Mouse (Mus musculus) retina, postnatal 7 days (tissue): ENCODE data around the gene Plekhm2.

Source experiments
- DNase-seq: peaks from one replicate; pipeline ENCODE4 v3.0.0-alpha.2; 2012; ENCODE audit warnings: low read depth, low spot score

The Plekhm2 gene

DNA sequence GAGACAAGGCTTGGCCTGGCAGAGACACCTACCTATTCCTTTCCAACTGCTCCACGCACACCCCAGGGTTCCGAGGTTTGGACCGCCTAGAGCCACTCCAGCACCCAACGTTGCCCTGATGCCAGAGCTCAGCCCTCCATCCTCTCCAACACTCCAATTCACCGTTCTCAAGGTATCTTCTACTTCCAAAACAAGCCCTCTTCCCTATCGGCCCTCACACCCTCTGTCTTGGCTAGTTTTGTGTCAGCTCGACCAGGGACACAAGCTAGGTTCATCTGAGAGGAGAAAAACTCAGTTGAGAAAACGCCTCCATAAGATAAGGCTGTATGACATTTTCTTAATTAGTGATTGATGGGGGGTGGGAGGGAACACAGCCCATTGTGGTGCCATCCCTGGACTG is at the start of gene Plekhm2:
Gene Plekhm2, minus strand, starts transcription at position 101 of the 400 bp plus-strand sequence.
- no peak for DNase-seq

DNA sequence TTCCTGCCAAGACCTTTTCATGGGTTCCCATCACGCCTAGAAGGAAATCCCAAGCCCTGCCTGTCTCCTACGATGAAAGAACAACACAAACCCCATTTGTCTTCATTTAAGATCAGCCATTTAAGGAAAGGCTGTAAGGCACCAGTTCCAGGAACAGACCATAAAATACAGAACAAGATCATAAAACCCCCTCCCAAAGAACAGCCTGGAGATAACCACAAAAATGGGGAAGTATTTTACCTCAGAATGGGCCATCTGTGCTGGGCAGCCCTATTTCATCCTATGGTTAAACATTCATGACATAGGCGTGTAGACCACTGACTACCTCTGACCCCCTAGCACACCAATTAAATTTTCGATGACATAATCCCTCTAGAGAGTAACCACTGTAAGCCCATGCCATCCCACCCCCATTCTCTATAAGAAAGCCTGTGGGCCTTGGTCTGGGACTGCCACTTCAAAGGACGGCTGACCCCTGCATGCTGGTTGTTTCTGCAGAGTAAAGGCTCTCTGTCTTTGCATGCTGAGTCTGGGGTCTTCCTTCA is 49.0 kb upstream of the Plekhm2 start:
- DNase-seq: no peak

DNA sequence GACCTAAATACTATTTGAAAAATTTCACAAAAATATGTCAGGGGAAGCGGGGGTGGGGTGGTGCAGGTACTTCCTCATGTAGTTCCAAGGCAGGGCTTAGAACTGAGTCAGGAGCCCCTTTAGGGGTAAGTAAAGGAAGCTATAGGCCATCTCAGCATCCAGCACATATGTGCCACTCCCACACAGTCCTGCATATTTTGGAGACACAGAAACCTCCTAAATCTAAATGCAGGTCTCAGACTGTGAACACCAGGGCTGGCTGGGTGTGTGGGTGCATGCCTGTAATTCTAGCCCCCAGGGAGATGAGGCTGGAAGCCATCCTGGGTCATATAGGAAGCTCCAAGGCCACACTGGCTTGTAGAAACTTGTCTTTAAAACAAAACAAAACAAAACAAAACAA is 46.6 kb upstream of the Plekhm2 start:
- DNase-seq: no peak

DNA sequence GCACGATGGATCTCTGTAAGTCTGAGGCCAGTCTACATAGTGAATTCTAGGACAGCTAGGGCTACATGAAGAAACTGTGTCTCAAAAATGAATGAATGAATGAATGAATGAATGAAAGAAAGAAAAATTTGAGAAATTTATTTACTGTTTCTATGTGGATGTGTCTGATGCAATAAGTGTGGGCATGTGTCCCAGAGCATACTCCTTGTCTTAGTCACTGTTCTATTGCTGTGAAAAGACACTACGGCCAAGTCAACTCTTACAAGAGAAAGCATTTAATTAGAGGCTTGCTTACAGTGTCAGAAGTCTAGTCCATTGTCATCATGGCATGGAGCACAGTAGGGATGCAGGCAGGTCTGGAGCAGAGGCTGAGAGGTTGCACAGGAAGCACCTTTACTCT is 44.3 kb upstream of the Plekhm2 start:
- no peak for DNase-seq

DNA sequence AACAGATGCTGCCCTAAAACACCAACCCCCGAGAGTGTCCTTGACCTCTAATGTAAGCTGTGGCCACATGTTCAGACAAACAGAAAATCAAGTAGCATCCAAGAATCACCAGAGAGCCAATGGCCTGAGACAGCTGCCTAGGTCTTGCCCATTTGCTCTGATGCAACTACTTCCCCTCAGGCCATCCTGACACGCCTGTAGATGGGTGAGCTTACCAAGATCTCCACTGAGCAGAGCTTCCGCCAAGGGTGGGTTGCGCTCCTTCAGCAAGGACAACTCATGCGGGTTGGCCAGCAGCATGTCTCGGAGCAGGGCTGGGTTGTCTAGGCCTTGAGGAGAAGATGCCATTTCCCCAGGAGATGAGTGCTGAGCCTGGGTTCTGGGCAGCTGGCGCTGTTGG is 43.3 kb upstream of the Plekhm2 start:
- DNase-seq: no peak

DNA sequence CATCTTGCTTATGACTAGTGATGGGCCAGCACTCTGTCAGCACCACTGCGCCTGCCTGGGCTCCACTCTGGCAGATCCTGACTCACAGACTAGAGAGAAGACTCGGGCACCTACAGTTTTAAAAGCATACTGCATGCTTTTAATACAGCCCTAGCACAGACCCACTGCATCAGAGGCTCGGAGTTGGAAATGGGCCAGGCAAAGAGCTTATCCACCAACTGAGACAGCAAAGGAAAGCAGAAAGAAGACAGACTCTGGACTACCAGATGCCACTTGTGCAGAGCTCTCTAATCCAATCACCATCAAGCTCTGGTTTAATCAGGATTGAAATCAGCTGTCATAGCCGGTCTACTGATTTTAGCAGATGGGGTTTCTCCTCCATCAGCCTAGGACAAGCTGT is 40.6 kb upstream of the Plekhm2 start:
- peak; percentile 88 for DNase-seq

DNA sequence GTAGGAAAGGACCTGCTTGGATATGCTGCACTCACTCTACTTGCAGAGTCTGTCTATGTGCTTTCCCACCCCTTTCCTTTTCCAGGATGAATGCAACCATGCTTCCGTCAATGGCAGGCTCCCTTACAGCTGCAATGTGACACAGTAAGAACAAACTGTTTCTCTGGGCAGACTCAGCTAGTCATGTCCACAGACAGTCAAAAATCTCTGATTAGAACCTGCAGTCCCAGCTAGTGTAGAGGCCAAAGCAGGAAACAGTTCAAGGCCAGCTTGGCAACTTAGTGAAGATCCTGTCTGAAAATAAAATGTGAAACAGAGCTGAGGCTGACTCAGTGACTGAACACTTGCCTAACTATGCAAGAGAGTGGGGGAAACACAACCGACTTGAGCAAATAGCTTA is 39.9 kb upstream of the Plekhm2 start:
- DNase-seq: no peak

DNA sequence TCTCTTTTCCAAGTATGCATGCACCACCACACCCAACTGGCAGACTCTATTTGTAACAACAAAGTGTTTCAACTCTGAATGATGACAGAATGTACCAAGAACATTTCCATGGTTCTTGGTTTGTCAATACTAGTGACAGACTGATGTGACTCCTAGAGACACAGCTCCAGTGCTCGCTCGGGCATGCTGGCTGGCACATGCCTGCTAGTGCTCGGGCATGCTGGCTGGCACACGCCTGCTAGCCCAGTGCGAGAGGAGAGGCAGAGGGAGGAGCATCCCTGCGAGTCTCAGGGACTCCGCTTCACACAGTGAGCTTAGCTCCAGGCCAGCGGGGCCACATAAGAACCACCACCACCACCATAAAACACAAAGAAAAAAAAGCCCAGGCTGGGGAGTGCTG is 30.0 kb upstream of the Plekhm2 start:
- no peak for DNase-seq

DNA sequence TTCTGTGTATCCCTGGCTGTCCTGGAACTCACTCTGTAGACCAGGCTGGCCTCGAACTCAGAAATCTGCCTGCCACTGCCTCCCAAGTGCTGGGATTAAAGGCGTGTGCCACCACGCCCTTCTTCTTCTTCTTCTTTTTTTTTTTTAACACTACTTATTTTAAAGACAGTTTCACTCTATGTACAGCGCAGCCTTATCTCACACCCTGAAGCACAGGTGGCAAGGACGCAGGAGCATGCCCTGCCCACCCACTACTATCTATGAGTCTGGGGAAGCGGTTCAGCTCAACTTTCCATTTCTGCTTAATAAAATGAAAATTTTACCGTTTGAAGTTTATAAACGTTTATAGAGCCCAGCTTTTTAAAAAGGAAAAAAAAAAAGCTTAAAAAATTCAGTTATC is 23.8 kb upstream of the Plekhm2 start:
- no peak for DNase-seq

DNA sequence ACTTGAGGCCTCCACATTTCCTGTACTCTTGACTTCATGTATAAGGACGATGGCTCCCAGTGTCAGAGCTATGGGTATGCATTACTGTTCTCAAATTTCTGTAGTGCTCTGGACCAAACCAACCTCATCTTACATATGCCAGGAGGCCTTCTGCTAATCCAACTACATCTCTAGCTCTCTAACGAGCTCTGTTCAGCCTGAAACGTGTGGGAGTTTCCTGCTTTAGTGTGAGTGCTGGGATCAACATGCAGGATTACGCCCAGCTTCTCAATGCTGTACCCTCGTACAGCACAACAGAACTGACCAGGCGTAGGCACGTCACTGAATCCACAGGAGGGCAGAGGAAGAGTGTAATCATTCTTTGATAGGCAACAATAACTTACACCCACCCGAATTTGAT is 21.8 kb upstream of the Plekhm2 start:
- no peak for DNase-seq

DNA sequence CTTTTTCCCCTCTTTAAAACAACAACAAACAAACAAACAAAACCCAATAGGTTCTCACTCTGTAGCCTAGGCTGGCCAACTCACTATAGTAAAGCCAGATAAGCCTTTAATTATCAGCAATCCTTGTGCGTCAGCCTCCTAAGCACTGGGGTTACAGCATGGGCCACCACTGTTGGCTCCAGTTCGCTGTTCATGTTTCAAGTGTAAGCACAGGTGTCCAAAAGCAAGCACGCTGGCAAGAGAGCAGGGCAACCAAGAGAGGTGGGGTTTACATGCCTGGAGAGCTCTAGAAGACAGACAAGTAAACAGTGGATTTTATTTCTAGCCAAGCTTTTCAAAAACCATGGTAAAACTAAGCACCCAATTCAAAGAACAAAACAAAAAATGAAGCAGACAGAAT is 21.4 kb upstream of the Plekhm2 start:
- DNase-seq: no peak

DNA sequence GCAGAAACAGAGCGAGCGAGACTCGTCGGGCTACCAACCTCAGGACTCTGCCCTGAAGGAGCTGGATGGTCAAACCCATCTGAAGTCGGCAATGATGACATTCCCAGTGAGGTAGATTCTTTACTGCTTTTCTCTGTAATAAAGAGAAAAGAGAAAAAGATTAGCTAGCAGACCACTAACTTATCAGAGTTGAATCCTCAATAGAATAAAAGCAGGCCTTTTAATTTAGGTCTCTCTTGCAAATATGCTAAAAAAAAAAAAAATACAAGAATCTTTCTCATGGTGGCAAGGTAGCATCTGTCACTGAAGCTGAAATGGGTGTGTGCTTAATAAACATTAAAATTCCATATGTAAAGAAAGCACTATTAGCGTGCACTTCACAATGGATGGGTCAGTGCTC is 20.8 kb upstream of the Plekhm2 start, which contains the start of gene Rsc1a1:
Gene Rsc1a1, minus strand, starts transcription at position 101 of the 400 bp plus-strand sequence.
- DNase-seq: no peak

DNA sequence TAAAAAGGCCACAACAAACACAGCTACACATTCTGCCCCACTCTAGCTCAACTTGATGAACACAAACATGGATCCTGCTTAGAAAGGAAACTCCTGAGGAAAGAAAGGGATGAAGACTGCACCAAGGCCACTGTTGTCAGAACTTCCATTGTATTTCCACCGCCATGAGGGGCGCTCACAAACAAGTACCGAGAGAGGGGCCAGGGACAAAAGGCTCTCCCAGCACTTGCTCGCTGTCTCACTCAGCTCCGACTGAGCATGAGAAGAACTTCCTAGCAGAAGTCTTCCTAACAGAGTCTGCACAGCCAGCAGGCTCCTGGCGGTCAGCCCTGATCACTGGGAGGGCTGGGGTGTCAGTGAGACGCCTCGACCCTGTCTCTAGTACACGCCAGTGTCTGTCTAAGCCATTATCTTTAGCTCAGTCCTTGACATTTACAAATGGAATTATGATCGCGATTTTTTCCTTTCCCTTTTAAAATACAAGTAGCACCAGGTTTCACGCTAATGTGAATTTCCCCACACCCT is 18.1 kb upstream of the Plekhm2 start:
- DNase-seq: no peak

DNA sequence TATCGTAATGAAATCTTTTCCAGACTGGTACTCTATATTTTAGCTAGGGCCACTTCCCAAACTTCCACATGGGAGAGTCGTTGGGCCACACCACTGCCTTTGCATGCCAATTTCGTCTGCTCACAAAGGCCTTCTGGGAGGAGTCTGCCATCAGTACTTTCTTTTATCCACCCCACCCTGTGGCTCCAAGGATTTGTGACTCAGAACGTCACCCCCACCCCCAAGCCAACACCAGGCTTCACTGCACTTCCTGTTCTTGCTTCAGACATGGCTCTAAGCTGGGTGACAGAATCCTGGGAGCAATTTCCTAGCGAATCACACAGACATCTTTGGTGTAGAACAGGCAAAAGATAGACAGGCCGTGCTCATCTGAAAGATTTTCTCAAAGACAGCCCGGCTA is 17.1 kb upstream of the Plekhm2 start:
- no peak for DNase-seq

DNA sequence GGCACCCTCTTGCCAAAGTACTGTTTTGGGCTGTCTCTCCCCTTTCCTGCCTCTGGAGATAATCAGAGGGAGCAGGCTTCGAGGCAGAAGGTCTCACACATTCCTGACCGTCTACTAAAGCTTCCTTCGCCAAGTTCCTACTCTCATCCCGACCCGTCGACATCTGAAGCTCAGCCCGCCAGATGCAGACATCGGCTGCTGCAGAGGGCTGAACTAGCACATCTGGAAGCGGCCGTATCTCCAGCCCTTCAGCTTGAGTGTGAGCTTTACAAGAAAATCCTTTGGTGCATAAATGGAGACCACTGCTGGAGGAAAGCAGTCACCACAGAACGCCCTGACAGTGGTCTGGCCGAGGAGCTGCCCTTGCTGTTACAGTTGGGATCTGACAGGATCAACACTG is 16.2 kb upstream of the Plekhm2 start:
- DNase-seq: no peak

DNA sequence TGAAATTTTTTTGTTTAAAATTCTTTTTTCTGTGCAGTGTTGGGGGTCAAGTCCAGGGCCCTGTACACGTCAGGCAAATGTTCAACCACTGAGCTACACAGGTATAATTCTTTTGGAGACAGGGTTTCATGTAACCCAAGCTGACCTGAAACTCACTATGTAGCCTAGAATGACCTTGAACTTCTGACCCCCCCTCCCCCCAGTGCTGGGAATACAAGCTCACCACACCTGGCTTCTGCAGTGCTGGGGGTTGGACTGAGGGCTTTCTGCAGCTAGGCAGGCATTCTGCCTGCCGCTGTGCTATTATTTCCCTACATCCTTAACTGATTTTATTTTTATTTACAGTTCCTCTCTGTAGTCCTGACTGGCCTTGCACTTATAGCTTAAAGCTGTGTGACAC is 14.3 kb upstream of the Plekhm2 start:
- DNase-seq: no peak

DNA sequence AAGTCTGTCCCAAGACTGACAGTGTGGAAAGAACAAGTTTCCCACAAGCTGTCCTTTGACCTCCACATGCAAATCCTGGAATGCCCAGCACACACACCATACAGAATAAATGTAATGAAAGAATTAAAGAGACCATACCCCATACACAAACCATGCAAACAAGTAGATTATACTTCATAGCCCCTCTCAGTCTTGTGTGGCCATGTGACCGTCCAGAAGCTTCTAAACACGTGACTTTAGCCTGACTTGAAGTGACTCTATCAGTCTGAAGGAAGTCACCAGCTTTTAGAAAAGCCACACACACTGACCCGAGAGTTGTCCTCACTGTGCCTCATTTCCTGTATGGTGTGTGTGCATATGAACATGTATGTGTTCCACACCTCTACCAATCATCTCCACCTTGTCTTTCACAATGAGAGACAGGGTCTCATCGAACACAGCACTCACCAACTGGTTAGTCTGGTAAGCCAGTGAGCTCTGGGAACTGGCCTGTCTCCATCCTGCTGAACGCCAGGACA is 11.8 kb upstream of the Plekhm2 start:
- no peak for DNase-seq

DNA sequence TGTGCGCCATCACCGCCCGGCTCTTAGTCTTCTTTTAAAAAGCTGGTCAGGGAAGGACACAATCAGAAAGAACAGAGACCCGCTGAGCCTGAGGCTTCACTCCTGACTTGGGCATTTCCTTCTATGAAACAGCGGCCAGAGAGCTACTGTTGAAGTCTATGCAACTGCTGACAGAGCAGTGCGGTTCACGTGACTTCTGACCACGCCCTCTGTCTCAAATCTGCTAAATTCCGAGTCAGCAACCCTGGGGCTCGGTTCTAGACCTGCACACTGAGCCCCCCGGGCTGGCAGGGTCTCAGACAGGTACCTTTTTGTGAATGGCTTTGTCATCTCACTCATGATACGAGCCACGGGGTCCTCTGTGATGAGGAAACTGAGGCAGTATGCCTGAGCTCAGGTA is 7.6 kb upstream of the Plekhm2 start:
- DNase-seq: no peak

DNA sequence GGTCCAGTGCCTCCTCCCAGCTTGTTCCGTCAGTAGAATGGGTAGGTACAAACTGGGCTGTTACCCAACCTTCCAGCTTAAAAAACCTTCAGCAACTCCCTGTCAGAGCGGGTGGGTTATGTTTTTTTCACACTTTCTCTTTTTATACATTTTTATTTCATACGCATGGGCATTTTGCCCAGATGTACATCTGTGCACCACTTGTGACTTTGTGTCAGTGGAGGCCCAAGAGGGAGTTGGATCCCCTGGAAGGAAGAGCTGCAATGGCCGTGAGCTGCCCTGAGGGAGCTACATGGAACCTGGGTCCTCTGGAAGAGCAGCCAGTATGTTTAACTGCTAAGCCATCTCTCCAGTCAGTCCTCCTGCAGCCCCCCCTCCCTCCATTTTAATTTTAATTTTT is 6.7 kb upstream of the Plekhm2 start:
- no peak for DNase-seq

DNA sequence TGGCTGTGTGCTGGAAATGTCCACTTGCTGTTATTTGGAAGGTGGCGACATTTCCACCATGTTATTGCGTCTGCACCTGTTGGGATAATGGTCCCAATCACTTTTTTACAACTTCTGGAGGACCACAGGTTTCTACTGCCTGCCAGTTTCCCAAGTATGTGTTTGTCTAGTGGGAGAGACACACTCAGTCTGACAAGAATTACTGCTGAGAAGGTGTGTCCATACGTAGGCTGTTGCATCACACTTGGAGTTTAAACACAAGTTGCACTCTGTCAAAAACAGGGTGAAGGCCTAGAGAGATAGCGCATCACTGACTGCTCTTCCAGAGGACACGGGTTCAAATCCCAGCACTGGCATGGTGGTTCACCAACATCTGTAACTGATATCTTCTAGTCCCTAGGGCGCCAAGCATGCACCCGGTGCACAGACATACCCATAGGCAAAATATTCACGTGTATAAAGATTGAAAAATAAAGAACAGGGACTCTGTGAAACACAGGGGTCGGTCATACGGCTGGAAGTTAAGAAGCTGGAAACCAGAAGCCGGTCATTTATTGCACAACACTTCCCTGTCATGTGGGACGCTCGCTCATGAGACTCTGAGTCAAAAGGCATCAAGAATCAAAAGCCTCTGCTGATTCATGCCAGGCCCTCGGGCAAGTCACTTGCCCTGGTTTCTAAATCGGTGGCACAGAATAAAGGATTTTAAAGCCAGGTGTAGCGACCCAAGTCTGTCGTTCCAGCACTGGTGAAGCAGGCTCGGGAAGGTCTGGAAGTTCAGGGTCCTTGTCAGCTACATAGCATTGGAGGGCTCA is 5.4 kb upstream of the Plekhm2 start:
- DNase-seq: no peak

DNA sequence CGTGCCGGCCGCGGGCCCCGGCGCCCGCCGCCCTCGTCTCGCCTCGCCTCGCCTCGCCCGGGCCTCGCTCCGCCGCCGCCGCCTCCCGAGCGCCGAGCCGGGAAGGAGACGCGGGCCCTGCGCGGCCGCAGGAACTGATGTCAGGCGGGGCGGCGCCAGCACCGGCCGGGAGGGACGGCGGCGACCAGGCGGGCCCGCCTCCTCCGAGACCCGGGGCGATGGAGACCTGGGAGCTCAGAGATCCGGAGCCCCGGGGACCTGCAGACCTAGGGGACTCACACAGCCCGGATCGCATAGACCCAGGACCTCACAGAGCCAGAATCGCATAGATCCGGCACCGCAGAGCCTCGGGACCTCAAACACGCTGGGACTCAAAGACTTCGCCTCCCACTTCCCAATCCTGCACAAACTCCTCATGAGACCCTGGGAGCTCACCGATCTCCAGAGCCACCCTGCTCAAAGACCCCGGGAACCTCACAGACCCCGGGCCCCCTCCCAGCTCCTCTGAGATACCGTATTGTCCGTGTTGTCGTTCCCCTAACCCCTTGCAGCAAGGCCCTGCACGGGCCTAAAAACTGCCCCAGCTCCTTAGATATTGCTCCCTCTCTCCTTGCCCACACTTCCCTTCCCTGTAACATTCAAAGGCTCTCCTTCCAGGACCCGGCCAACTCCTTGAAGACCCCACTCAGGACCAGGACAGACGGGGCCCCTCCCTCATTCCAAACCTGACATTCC is 521 bp downstream of the Plekhm2 start:
- peak; percentile 42 for DNase-seq
